Mouse (Mus musculus): ENCODE results near the gene Gde1. TPM values are rescaled to one million over a fixed set of nuclear protein-coding genes. Genes with fewer than 3 reads are reported as not detected.

Gde1 gene
- total RNA-seq, 2 experiments from 2014 or later, result 17.1 to 19.3 TPM

Other genes starting within 250 kb of the Gde1 start
- 5.0 and 5.6 TPM in 2 replicates for gene Itpripl2, start 213.8 kb downstream of the Gde1 start, total RNA-seq (2015; ENCODE audit: low replicate concordance)
- gene Itpripl2, start 213.8 kb downstream of the Gde1 start, total RNA-seq (2017; ENCODE audit: low replicate concordance), result 5.5 and 6.6 TPM in 2 replicates
- gene Coq7, start 172.4 kb downstream of the Gde1 start, total RNA-seq (2015; ENCODE audit: low replicate concordance), result 8.5 and 8.6 TPM in 2 replicates
- 2.2 and 5.3 TPM in 2 replicates for gene Coq7, start 172.4 kb downstream of the Gde1 start, total RNA-seq (2017; ENCODE audit: low replicate concordance)
- gene Tmc7, start 121.0 kb downstream of the Gde1 start, total RNA-seq (2015; ENCODE audit: low replicate concordance), result not detected in 2 replicates
- gene Tmc7, start 121.0 kb downstream of the Gde1 start, total RNA-seq (2017; ENCODE audit: low replicate concordance), result 0.14 TPM in 1 of 2 replicates, not detected in the other
- gene Tmc5, start 108.5 kb downstream of the Gde1 start, total RNA-seq (2015; ENCODE audit: low replicate concordance), result not detected in 2 replicates
- not detected in 2 replicates for gene Tmc5, start 108.5 kb downstream of the Gde1 start, total RNA-seq (2017; ENCODE audit: low replicate concordance)
- 18.3 and 25.1 TPM in 2 replicates for gene Ccp110, start 6.8 kb upstream of the Gde1 start, total RNA-seq (2015; ENCODE audit: low replicate concordance)
- gene Ccp110, start 6.8 kb upstream of the Gde1 start, total RNA-seq (2017; ENCODE audit: low replicate concordance), result 20.1 and 27.7 TPM in 2 replicates
- 18.1 and 21.1 TPM in 2 replicates for gene Vps35l, start 34.4 kb upstream of the Gde1 start, total RNA-seq (2015; ENCODE audit: low replicate concordance)
- 28.6 and 32.9 TPM in 2 replicates for gene Vps35l, start 34.4 kb upstream of the Gde1 start, total RNA-seq (2017; ENCODE audit: low replicate concordance)
- gene Iqck, start 150.0 kb upstream of the Gde1 start, total RNA-seq (2015; ENCODE audit: low replicate concordance), result not detected in 2 replicates
- not detected in 2 replicates for gene Iqck, start 150.0 kb upstream of the Gde1 start, total RNA-seq (2017; ENCODE audit: low replicate concordance)
- gene Knop1, start 150.5 kb upstream of the Gde1 start, total RNA-seq (2015; ENCODE audit: low replicate concordance), result 5.2 and 9.0 TPM in 2 replicates
- 7.2 and 7.4 TPM in 2 replicates for gene Knop1, start 150.5 kb upstream of the Gde1 start, total RNA-seq (2017; ENCODE audit: low replicate concordance)